Mouse (Mus musculus) neutrophil, adult 83 days (primary cell): ENCODE measurements around the gene Clmp. TPM values are rescaled to one million over a fixed set of nuclear protein-coding genes. Genes with fewer than 3 reads are reported as not detected.

Experiments
- total RNA-seq, 2 experiments: library from RNA; stranded (reverse); gene quantifications; one replicate each; pipeline ENCODE4 v1.2.4; 2023

Clmp gene
- total RNA-seq, result under 1 TPM; 0.50 to 0.60 TPM

GRCm38 (mm10) chr9:40685801-40686420, at the start of gene Clmp:
TSS of gene Clmp (plus strand) at chr9:40685962.

GRCm38 (mm10) chr9:40670313-40670712, 15.4 kb upstream of the Clmp start, which contains the start of gene Gm21915:
TSS of gene Gm21915 (plus strand) at chr9:40670613.

DNA sequence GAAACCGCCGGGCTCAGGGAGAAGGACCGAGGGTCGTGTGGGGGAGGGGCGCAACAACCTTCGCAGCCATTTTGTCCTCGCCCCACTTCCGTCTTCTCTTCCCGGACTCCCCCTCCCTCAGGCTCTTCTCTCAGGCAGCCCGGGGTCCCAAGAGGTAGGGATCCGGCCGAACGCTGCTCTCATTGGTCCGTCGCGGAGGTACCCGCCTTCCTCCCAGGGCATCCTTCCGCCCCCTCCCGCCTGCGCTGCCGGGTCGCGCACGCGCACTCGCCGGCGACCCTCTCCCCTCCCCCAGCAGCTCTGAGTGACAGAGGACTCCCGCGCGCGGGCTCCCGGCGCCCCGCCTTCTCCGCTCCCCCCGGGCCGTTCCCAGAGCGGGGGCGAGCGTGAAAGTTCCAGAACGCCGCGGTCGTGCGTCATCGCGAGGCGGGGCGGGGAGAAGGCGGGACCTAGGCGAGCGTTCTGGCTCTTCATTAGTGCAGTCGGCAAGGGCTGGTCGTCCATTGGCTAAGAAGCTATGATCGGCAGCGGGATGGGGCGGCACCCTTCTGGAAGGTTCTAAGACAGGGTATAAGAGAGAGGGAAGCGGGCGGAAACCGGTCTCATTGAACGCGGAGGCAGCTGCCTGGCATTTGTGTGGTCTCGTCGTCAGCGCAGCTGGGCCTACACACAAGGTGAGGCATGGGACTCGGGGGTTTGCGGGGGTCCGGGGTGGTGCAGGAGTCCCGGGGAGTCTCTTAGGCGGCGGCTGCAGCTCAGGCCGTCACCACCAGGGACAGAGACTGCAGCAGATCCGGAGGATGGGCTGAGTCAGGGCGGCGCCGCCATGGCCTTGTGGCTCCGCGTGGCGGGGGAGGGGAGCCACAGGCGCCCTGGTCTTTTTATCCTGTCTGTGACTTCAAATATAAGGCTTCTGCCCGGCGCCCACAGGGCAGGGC, 115.2 kb downstream of the Clmp start, which contains the start of gene Hspa8:
Gene Hspa8, plus strand, starts transcription at position 310 of the 938 bp plus-strand sequence.

Other genes starting within 250 kb of the Clmp start
- 10 to 100 TPM; 54.5 to 79.2 TPM for gene Gramd1b, start 154.6 kb upstream of the Clmp start, total RNA-seq
- gene Gm21915, start 15.3 kb upstream of the Clmp start, total RNA-seq, result not detected
- 1,000 to 10,000 TPM in 1 of 2 experiments, 100 to 1,000 TPM in 1; 894 to 1,202 TPM for gene Hspa8, start 115.0 kb downstream of the Clmp start, total RNA-seq
- gene Bsx, start 188.2 kb downstream of the Clmp start, total RNA-seq, result not detected